Mouse (Mus musculus) heart, embryonic 13.5 days (tissue): ENCODE results near the gene Dlx3. TPM values are rescaled to one million over a fixed set of nuclear protein-coding genes. Genes with fewer than 3 reads are reported as not detected.

Experiments used
- ATAC-seq: fragments of 200-750 bp; cut with Nextera tagmentation; 2 replicates; pipeline ENCODE4 v1.8.0; 2017; ENCODE audit warnings: moderate TSS enrichment; ENCODE audit not compliant: insufficient number of reproducible peaks, low FRiP score, low TSS enrichment; ENCODE audit errors: extremely low read depth
- H3K27ac ChIP-seq: fragments of 300-500 bp; sonication (generic); replicated peaks from 2 replicates; pipeline ENCODE4 v1.5.1; 2015; ENCODE audit warnings: moderate library complexity, mild to moderate bottlenecking, inconsistent platforms
- H3K27me3 ChIP-seq: fragments of 300-500 bp; sonication (generic); replicated peaks from 2 replicates; pipeline ENCODE4 v1.6.1; 2015; ENCODE audit warnings: mild to moderate bottlenecking, inconsistent platforms
- H3K36me3 ChIP-seq: fragments of 300-500 bp; sonication (generic); 2 replicates; pipeline ENCODE4 v1.6.1; 2015; ENCODE audit warnings: mild to moderate bottlenecking, inconsistent platforms
- H3K4me1 ChIP-seq: fragments of 300-500 bp; sonication (generic); 2 replicates; pipeline ENCODE4 v1.6.1; 2015; ENCODE audit warnings: inconsistent platforms
- H3K4me2 ChIP-seq: fragments of 300-500 bp; sonication (generic); 2 replicates; pipeline ENCODE4 v1.6.1; 2015; ENCODE audit warnings: inconsistent platforms, mild to moderate bottlenecking, moderate library complexity
- H3K4me3 ChIP-seq: fragments of 300-500 bp; sonication (generic); 2 replicates; pipeline ENCODE4 v1.5.1; 2015; ENCODE audit warnings: moderate library complexity, mild to moderate bottlenecking, inconsistent platforms
- H3K9ac ChIP-seq: fragments of 300-500 bp; sonication (generic); 2 replicates; pipeline ENCODE4 v1.6.1; 2015; ENCODE audit warnings: inconsistent platforms, mild to moderate bottlenecking, moderate library complexity
- H3K9me3 ChIP-seq: fragments of 300-500 bp; sonication (generic); 2 replicates; pipeline ENCODE4 v1.6.1; 2016; ENCODE audit warnings: inconsistent platforms
- WGBS: fragments of 180-500 bp; shearing (Covaris S2); methylation state at CpG from one replicate; pipeline ENCODE4 v1.1.7; 2015; ENCODE audit warnings: mixed read lengths; 5-methylcytosine and 5-hydroxymethylcytosine counted together
- polyA plus RNA-seq: library from polyadenylated mRNA; unstranded; fragments of >200 nt; fragmentation: Nextera tagmentation; extraction: Ambion mirVana; gene quantifications from 2 replicates; pipeline ENCODE4 v1.2.1, GENCODE M21; 2015

Gene Dlx3
- polyA plus RNA-seq, 1 experiment from 2014 or later, result not detected

GRCm38 (mm10) chr11:95126272-95127245 lies 6.6 kb downstream of the Dlx3 start:
- 2% methylated on average over 20 of the region's 20 CpGs for WGBS
- peak overlapping the region; percentile 16 for H3K4me3 ChIP-seq

GRCm38 (mm10) chr11:95128359-95128758 lies 8.4 kb downstream of the Dlx3 start:
- no peak overlapping the region for H3K4me3 ChIP-seq
- H3K27me3 ChIP-seq, result peaks cover 83% of the 10 kb centered on the region
- WGBS, result 55% methylated on average over 11 of the region's 11 CpGs
- no peak overlapping the region for H3K4me2 ChIP-seq
- no peak for ATAC-seq
- H3K27ac ChIP-seq, result no peak overlapping the region
- H3K9ac ChIP-seq, result no peak overlapping the region
- H3K36me3 ChIP-seq, result no peaks in the 10 kb centered on the region
- H3K9me3 ChIP-seq, result no peaks in the 10 kb centered on the region
- H3K4me1 ChIP-seq, result peaks cover 10% of the 10 kb centered on the region

More at GRCm38 (mm10) chr11:95126272-95127245, 6.6 kb downstream of the Dlx3 start:
- H3K4me2 ChIP-seq, result peak overlapping the region; percentile 57
- H3K9ac ChIP-seq, result peak overlapping the region; percentile 64
- no peak for ATAC-seq
- peaks cover 95% of the 10 kb centered on the region for H3K27me3 ChIP-seq
- no peaks in the 10 kb centered on the region for H3K9me3 ChIP-seq
- H3K27ac ChIP-seq, result no peak overlapping the region
- no peaks in the 10 kb centered on the region for H3K36me3 ChIP-seq
- peaks cover 15% of the 10 kb centered on the region for H3K4me1 ChIP-seq

- Histone ChIP-seq H3K4me2 (no peak overlapping the region), H3K9ac (no peak overlapping the region), H3K4me1 (peaks cover 10% of the 10 kb centered on the region), H3K9me3 (no peaks in the 10 kb centered on the region), H3K36me3 (no peaks in the 10 kb centered on the region), H3K27me3 (peaks cover 78% of the 10 kb centered on the region), H3K27ac (no peak overlapping the region), H3K4me3 (no peak overlapping the region)
- ATAC-seq, result no peak
- WGBS, result 64% methylated on average over 17 of the region's 17 CpGs
These were observed 10.8 kb downstream of the Dlx3 start for GRCm38 (mm10) chr11:95130668-95131252.

GRCm38 (mm10) chr11:95133321-95133720 lies 13.4 kb downstream of the Dlx3 start:
- no peak overlapping the region for H3K4me2 ChIP-seq
- H3K4me1 ChIP-seq, result no peaks in the 10 kb centered on the region
- H3K27me3 ChIP-seq, result peaks cover 81% of the 10 kb centered on the region
- H3K9ac ChIP-seq, result no peak overlapping the region
- WGBS, result 66% methylated on average over 6 of the region's 6 CpGs
- no peaks in the 10 kb centered on the region for H3K9me3 ChIP-seq
- H3K27ac ChIP-seq, result no peak overlapping the region
- no peaks in the 10 kb centered on the region for H3K36me3 ChIP-seq
- H3K4me3 ChIP-seq, result no peak overlapping the region
- no peak for ATAC-seq

GRCm38 (mm10) chr11:95137281-95137680 lies 17.4 kb downstream of the Dlx3 start:
- no peaks in the 10 kb centered on the region for H3K4me1 ChIP-seq
- H3K36me3 ChIP-seq, result no peaks in the 10 kb centered on the region
- peaks cover 85% of the 10 kb centered on the region for H3K27me3 ChIP-seq
- no peaks in the 10 kb centered on the region for H3K9me3 ChIP-seq
- H3K9ac ChIP-seq, result no peak overlapping the region
- ATAC-seq, result no peak
- no peak overlapping the region for H3K4me2 ChIP-seq
- WGBS, result 7% methylated on average over 6 of the region's 6 CpGs
- no peak overlapping the region for H3K4me3 ChIP-seq
- no peak overlapping the region for H3K27ac ChIP-seq

GRCm38 (mm10) chr11:95139871-95140270 lies 20.0 kb downstream of the Dlx3 start:
- ATAC-seq, result no peak
- H3K9me3 ChIP-seq, result no peaks in the 10 kb centered on the region
- H3K27me3 ChIP-seq, result peaks cover 99% of the 10 kb centered on the region
- no peak overlapping the region for H3K27ac ChIP-seq
- 53% methylated on average over 5 of the region's 5 CpGs for WGBS
- no peak overlapping the region for H3K9ac ChIP-seq
- no peak overlapping the region for H3K4me3 ChIP-seq
- H3K4me2 ChIP-seq, result no peak overlapping the region
- H3K36me3 ChIP-seq, result no peaks in the 10 kb centered on the region
- peaks cover 10% of the 10 kb centered on the region for H3K4me1 ChIP-seq

- Histone ChIP-seq H3K36me3 (no peaks in the 10 kb centered on the region), H3K9ac (no peak overlapping the region), H3K4me2 (no peak overlapping the region), H3K9me3 (no peaks in the 10 kb centered on the region), H3K4me1 (peaks cover 25% of the 10 kb centered on the region), H3K27ac (no peak overlapping the region), H3K4me3 (no peak overlapping the region), H3K27me3 (peaks cover 100% of the 10 kb centered on the region)
- no peak for ATAC-seq
- 22% methylated on average over 10 of the region's 10 CpGs for WGBS
These were observed 22.3 kb downstream of the Dlx3 start for GRCm38 (mm10) chr11:95142258-95142657.

- Histone ChIP-seq H3K9me3 (no peaks in the 10 kb centered on the region), H3K27me3 (peaks cover 100% of the 10 kb centered on the region), H3K27ac (no peak overlapping the region), H3K9ac (no peak overlapping the region), H3K4me1 (peaks cover 25% of the 10 kb centered on the region), H3K4me3 (peak overlapping the region; percentile 27), H3K36me3 (no peaks in the 10 kb centered on the region), H3K4me2 (peak overlapping the region; percentile 52)
- WGBS, result 4% methylated on average over 39 of the region's 39 CpGs
- no peak for ATAC-seq
These were observed 23.2 kb downstream of the Dlx3 start for GRCm38 (mm10) chr11:95142980-95143575.

- H3K27ac ChIP-seq, result no peak overlapping the region
- 5% methylated on average over 4 of the region's 4 CpGs for WGBS
- ATAC-seq, result no peak
- H3K9ac ChIP-seq, result no peak overlapping the region
- no peaks in the 10 kb centered on the region for H3K9me3 ChIP-seq
- H3K27me3 ChIP-seq, result peaks cover 100% of the 10 kb centered on the region
- H3K36me3 ChIP-seq, result no peaks in the 10 kb centered on the region
- H3K4me2 ChIP-seq, result no peak overlapping the region
- H3K4me3 ChIP-seq, result no peak overlapping the region
- H3K4me1 ChIP-seq, result peaks cover 25% of the 10 kb centered on the region
These were observed 23.7 kb downstream of the Dlx3 start for GRCm38 (mm10) chr11:95143663-95144062.

GRCm38 (mm10) chr11:95144091-95144945 lies 24.4 kb downstream of the Dlx3 start:
- Histone ChIP-seq H3K9me3 (no peaks in the 10 kb centered on the region), H3K27ac (no peak overlapping the region), H3K4me1 (peaks cover 25% of the 10 kb centered on the region), H3K36me3 (no peaks in the 10 kb centered on the region), H3K9ac (no peak overlapping the region), H3K4me3 (peak overlapping the region; percentile 54), H3K4me2 (peak overlapping the region; percentile 78), H3K27me3 (peaks cover 100% of the 10 kb centered on the region)
- 11% methylated on average over 9 of the region's 9 CpGs for WGBS
- ATAC-seq, result no peak
